Mouse (Mus musculus) liver, embryonic 12.5 days (tissue): Measurements from ENCODE around the gene Prdm11. TPM values are rescaled to one million over a fixed set of nuclear protein-coding genes. Genes with fewer than 3 reads are reported as not detected.

Experiments
- ATAC-seq: fragments of 200-750 bp; cut with Nextera tagmentation; 2 replicates; pipeline ENCODE4 v1.8.0; 2017; ENCODE audit warnings: moderate number of reproducible peaks, mild to moderate bottlenecking, moderate library complexity
- H3K27ac ChIP-seq: fragments of 300-500 bp; sonication (generic); 2 replicates; pipeline ENCODE4 v1.5.1; 2016; ENCODE audit warnings: mild to moderate bottlenecking
- H3K27me3 ChIP-seq: fragments of 300-500 bp; sonication (generic); replicated peaks from 2 replicates; pipeline ENCODE4 v1.6.1; 2016; ENCODE audit warnings: mild to moderate bottlenecking, moderate library complexity
- H3K36me3 ChIP-seq: fragments of 300-500 bp; sonication (generic); 2 replicates; pipeline ENCODE4 v1.6.1; 2016; ENCODE audit warnings: mild to moderate bottlenecking, moderate library complexity
- H3K4me1 ChIP-seq: fragments of 300-500 bp; sonication (generic); 2 replicates; pipeline ENCODE4 v1.6.1; 2016
- H3K4me2 ChIP-seq: fragments of 300-500 bp; sonication (generic); 2 replicates; pipeline ENCODE4 v1.6.1; 2016; ENCODE audit warnings: mild to moderate bottlenecking, moderate library complexity
- H3K4me3 ChIP-seq: fragments of 300-500 bp; sonication (generic); 2 replicates; pipeline ENCODE4 v1.5.1; 2016; ENCODE audit warnings: mild to moderate bottlenecking, moderate library complexity
- H3K9ac ChIP-seq: fragments of 300-500 bp; sonication (generic); 2 replicates; pipeline ENCODE4 v1.6.1; 2016; ENCODE audit warnings: mild to moderate bottlenecking, moderate library complexity
- H3K9me3 ChIP-seq: fragments of 300-500 bp; sonication (generic); replicated peaks from 2 replicates; pipeline ENCODE4 v1.6.1; 2016; ENCODE audit warnings: mild to moderate bottlenecking, moderate library complexity
- WGBS: fragments of 180-500 bp; shearing (Covaris S2); methylation state at CpG from one replicate; pipeline ENCODE4 v1.1.7; 2016; ENCODE audit not compliant: insufficient replicate concordance; 5-methylcytosine and 5-hydroxymethylcytosine counted together
- polyA plus RNA-seq: library from polyadenylated mRNA; unstranded; fragments of >200 nt; fragmentation: Nextera tagmentation; extraction: Ambion mirVana; gene quantifications from 2 replicates; pipeline ENCODE4 v1.2.1, GENCODE M21; 2016

The Prdm11 gene
- polyA plus RNA-seq, 1 experiment from 2014 or later: 9.2 TPM

GRCm38 (mm10) chr2:92934312-92934982, 111.5 kb downstream of the Prdm11 start:
- no peak for ATAC-seq
- Histone ChIP-seq H3K4me1 (no peaks in the 10 kb centered on the region), H3K27ac (no peak overlapping the region), H3K9ac (no peak overlapping the region), H3K9me3 (no peaks in the 10 kb centered on the region), H3K27me3 (peaks cover 17% of the 10 kb centered on the region), H3K36me3 (no peaks in the 10 kb centered on the region), H3K4me3 (no peak overlapping the region), H3K4me2 (no peak overlapping the region)
- WGBS: 32% methylated on average over 10 of the region's 10 CpGs

GRCm38 (mm10) chr2:92933379-92933778, 112.6 kb downstream of the Prdm11 start:
- Histone ChIP-seq H3K4me2 (no peak overlapping the region), H3K27ac (no peak overlapping the region), H3K9me3 (no peaks in the 10 kb centered on the region), H3K4me3 (no peak overlapping the region), H3K27me3 (peaks cover 10% of the 10 kb centered on the region; the same call in 1 of the 2 replicates), H3K4me1 (no peaks in the 10 kb centered on the region), H3K9ac (no peak overlapping the region), H3K36me3 (no peaks in the 10 kb centered on the region)
- ATAC-seq: no peak
- WGBS: 69% methylated on average over 6 of the region's 6 CpGs

- 59% methylated on average over 7 of the region's 7 CpGs for WGBS
- no peak for ATAC-seq
Observed at GRCm38 (mm10) chr2:92931061-92931460, 114.9 kb downstream of the Prdm11 start.

GRCm38 (mm10) chr2:92929696-92930095, 116.3 kb downstream of the Prdm11 start:
- no peak overlapping the region for H3K27ac ChIP-seq
- ATAC-seq: no peak
- H3K4me3 ChIP-seq: no peak overlapping the region
- no peak overlapping the region for H3K9ac ChIP-seq
- no peaks in the 10 kb centered on the region for H3K36me3 ChIP-seq
- H3K4me2 ChIP-seq: no peak overlapping the region
- H3K9me3 ChIP-seq: no peaks in the 10 kb centered on the region
- H3K27me3 ChIP-seq: peaks cover 15% of the 10 kb centered on the region; the same call in 1 of the 2 replicates
- WGBS: 56% methylated on average over 5 of the region's 5 CpGs
- no peaks in the 10 kb centered on the region for H3K4me1 ChIP-seq

More at GRCm38 (mm10) chr2:92931061-92931460, 114.9 kb downstream of the Prdm11 start:
- H3K36me3 ChIP-seq: no peaks in the 10 kb centered on the region
- no peaks in the 10 kb centered on the region for H3K4me1 ChIP-seq
- peaks cover 15% of the 10 kb centered on the region; the same call in 1 of the 2 replicates for H3K27me3 ChIP-seq
- H3K4me2 ChIP-seq: no peak overlapping the region
- H3K27ac ChIP-seq: no peak overlapping the region
- no peak overlapping the region for H3K4me3 ChIP-seq
- H3K9me3 ChIP-seq: no peaks in the 10 kb centered on the region
- H3K9ac ChIP-seq: no peak overlapping the region

GRCm38 (mm10) chr2:92924677-92925259, 121.2 kb downstream of the Prdm11 start:
- WGBS: 53% methylated on average over 6 of the region's 6 CpGs
- Histone ChIP-seq H3K27ac (no peak overlapping the region), H3K36me3 (no peaks in the 10 kb centered on the region), H3K9ac (no peak overlapping the region), H3K9me3 (no peaks in the 10 kb centered on the region), H3K4me1 (no peaks in the 10 kb centered on the region), H3K4me3 (no peak overlapping the region), H3K4me2 (no peak overlapping the region), H3K27me3 (peaks cover 13% of the 10 kb centered on the region; the same call in 1 of the 2 replicates)
- no peak for ATAC-seq

GRCm38 (mm10) chr2:92920709-92921108, 125.3 kb downstream of the Prdm11 start:
- no peaks in the 10 kb centered on the region for H3K9me3 ChIP-seq
- H3K4me2 ChIP-seq: no peak overlapping the region
- peaks cover 38% of the 10 kb centered on the region for H3K27me3 ChIP-seq
- H3K4me3 ChIP-seq: no peak overlapping the region
- no peaks in the 10 kb centered on the region for H3K4me1 ChIP-seq
- no peak for ATAC-seq
- 72% methylated on average over 4 of the region's 4 CpGs for WGBS
- no peaks in the 10 kb centered on the region for H3K36me3 ChIP-seq
- H3K27ac ChIP-seq: no peak overlapping the region
- H3K9ac ChIP-seq: no peak overlapping the region

GRCm38 (mm10) chr2:92917405-92918142, 128.4 kb downstream of the Prdm11 start:
- Histone ChIP-seq H3K27me3 (peaks cover 69% of the 10 kb centered on the region), H3K4me1 (peaks cover 7% of the 10 kb centered on the region), H3K4me3 (no peak overlapping the region), H3K9ac (no peak overlapping the region), H3K36me3 (no peaks in the 10 kb centered on the region), H3K9me3 (no peaks in the 10 kb centered on the region), H3K27ac (no peak overlapping the region), H3K4me2 (no peak overlapping the region)
- 31% methylated on average over 7 of the region's 7 CpGs for WGBS
- ATAC-seq: no peak

GRCm38 (mm10) chr2:92915659-92916631, 130.0 kb downstream of the Prdm11 start:
- H3K36me3 ChIP-seq: no peaks in the 10 kb centered on the region
- H3K4me1 ChIP-seq: peaks cover 7% of the 10 kb centered on the region
- H3K4me2 ChIP-seq: peak overlapping the region; percentile 55; the same call in 1 of the 2 replicates
- no peak for ATAC-seq
- no peak overlapping the region for H3K27ac ChIP-seq
- WGBS: 20% methylated on average over 8 of the region's 10 CpGs
- H3K9ac ChIP-seq: no peak overlapping the region
- H3K27me3 ChIP-seq: peaks cover 72% of the 10 kb centered on the region
- no peak overlapping the region for H3K4me3 ChIP-seq
- H3K9me3 ChIP-seq: no peaks in the 10 kb centered on the region

Other genes with a start within 250 kb of the Prdm11 start
- 0.43 and 0.44 TPM in 2 replicates for gene Syt13, start 131.1 kb downstream of the Prdm11 start, polyA plus RNA-seq
- gene Trp53i11, start 141.4 kb upstream of the Prdm11 start, polyA plus RNA-seq: 2.6 and 3.2 TPM in 2 replicates